ENCODE assay signal across 8 mouse cellular contexts in genomic region chr3:146276991-146277390, GRCm38 (mm10). TPM values are rescaled to one million over a fixed set of nuclear protein-coding genes. Genes with fewer than 3 reads are reported as not detected.
"Had no signal": no experiment of that assay in that cellular context is flagged by ENCODE, and none has a peak within 500 bp of the region (broad histone marks: within the 10 kb centered on the region; RNA-seq: fewer than 3 reads in every experiment).

No protein-coding gene starts in this region.

- H3K27ac ChIP-seq: kidney, postnatal 0 days; limb, embryonic 13.5 days; liver, embryonic 14.5 days; midbrain, embryonic 13.5 days; neural tube, embryonic 15.5 days; stomach, postnatal 0 days had no signal

- H3K9me3 ChIP-seq: limb, embryonic 13.5 days; midbrain, embryonic 13.5 days; neural tube, embryonic 15.5 days had no signal

- H3K4me2 ChIP-seq: limb, embryonic 13.5 days; midbrain, embryonic 13.5 days; neural tube, embryonic 15.5 days had no signal

- H3K4me3 ChIP-seq: limb, embryonic 13.5 days; midbrain, embryonic 13.5 days; neural tube, embryonic 15.5 days had no signal

- DNase-seq: left cerebral cortex, postnatal 4 days had no signal

- H3K27me3 ChIP-seq: limb, embryonic 13.5 days; midbrain, embryonic 13.5 days; neural tube, embryonic 15.5 days had no signal

- ATAC-seq: midbrain, embryonic 13.5 days had no signal

- H3K9ac ChIP-seq: limb, embryonic 13.5 days; liver, embryonic 14.5 days; midbrain, embryonic 13.5 days; neural tube, embryonic 15.5 days had no signal

- H3K36me3 ChIP-seq: limb, embryonic 13.5 days; midbrain, embryonic 13.5 days; neural tube, embryonic 15.5 days had no signal

RNA-seq across cellular contexts. Expression of gene Lpar3, which starts 56.2 kb away (rescaled TPM):
- total RNA-seq: megakaryocyte-erythroid progenitor cell, adult 5-6 weeks had no signal
